Mouse (Mus musculus): ENCODE data around the gene Sh3bp1.

Gene Sh3bp1

GRCm38 (mm10) chr15:78899740-78900584 is at the start of gene Sh3bp1:
Gene Sh3bp1, plus strand, starts transcription at chr15:78899768.
- in situ Hi-C loops (cut with MboI, MseI) = no loop called here

- in situ Hi-C loops (cut with MboI, MseI) = loop anchor here (10.0 kb wide), 1 partner anchor 225 kb away; no protein-coding TSS in a partner anchor
These were observed 49.3 kb upstream of the Sh3bp1 start for GRCm38 (mm10) chr15:78850059-78850824.

DNA sequence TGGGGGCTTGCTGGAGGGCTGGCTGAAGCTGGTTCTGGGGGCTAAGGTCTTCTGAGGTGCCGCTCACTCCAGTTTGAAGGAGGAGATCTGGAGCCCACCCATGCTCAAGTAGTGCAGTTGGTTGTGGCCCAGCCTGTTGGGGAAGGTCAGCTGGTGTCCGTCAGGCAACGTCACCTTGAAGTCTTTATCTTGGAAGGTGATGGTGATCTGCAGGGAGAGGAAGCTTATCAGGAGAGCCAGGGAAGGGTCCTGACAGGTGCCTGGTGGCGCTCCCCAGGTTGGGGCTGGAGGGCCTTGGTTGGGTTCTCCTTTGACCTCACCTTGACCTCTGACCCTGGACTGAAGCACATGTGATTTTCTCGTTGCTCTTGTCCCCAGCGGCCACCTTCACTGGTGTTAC is 48.6 kb upstream of the Sh3bp1 start:
- in situ Hi-C loops (cut with MboI, MseI) = loop anchor here (10.0 kb wide), 1 partner anchor 226 kb away; no protein-coding TSS in a partner anchor

GRCm38 (mm10) chr15:78851505-78852153 is 47.9 kb upstream of the Sh3bp1 start:
- in situ Hi-C loops (cut with MboI, MseI) = loop anchor here (10.0 kb wide), 1 partner anchor 227 kb away; no protein-coding TSS in a partner anchor

DNA sequence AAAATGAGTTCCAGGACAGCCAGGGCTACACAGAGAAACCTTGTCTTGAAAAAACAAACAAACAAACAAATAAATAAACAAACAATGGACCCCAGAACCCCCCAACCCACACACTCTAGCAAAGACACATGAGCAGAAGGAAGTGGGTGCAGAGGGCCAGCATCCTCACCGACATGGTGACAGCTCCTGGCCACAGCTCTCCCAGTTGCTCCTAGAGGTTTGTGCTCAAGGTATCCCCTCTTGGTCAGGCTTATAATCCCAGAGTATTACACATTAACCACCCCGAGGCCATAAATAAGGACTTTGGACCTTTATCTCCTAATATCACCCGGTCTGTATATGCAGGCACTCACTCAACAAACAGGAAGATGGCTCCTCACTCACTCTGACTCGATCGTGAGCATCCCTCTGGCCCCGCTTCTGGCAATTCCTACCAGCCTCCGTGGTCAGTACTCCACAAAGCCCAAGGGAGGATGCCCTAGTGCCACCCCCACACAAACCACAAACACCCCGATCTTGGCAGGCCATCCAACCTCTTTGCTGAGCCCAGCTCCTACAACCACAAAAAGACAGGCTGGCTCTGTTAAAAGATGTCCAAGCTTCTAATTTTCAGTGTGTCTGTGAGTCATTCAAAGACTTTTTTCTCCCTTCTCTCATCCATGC is 44.1 kb upstream of the Sh3bp1 start, which contains the start of gene Lgals2:
TSS of gene Lgals2 (minus strand) at position 227 of the 663 bp plus-strand sequence.
- in situ Hi-C loops (cut with MboI, MseI) = loop anchor here (10.0 kb wide), 1 partner anchor 231 kb away; no protein-coding TSS in a partner anchor

- in situ Hi-C loops (cut with MboI, MseI) = loop anchor here (10.0 kb wide), 1 partner anchor 232 kb away; no protein-coding TSS in a partner anchor
These were observed 42.6 kb upstream of the Sh3bp1 start for GRCm38 (mm10) chr15:78857009-78857408.

DNA sequence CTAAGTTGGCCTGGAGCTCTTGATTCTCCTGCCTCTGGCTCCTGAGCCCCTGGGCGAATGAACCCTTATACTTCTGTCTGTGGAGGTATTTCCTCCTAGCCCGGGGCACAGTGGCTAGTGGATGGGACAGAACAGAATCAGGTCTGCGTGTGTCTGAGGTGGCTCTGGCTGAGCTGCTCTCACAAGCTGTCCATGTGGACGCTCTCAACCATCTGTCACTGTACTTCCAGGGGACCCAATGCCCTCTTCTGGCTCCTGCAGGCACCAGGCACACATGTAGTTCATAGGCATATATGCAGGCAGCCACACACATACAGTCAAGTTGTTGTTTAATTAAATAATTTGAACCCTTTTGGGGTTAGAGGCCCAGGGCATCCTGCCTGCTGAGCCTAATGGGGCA is 40.3 kb upstream of the Sh3bp1 start:
- in situ Hi-C loops (cut with MboI, MseI) = loop anchor here (10.0 kb wide), 1 partner anchor 235 kb away; no protein-coding TSS in a partner anchor

DNA sequence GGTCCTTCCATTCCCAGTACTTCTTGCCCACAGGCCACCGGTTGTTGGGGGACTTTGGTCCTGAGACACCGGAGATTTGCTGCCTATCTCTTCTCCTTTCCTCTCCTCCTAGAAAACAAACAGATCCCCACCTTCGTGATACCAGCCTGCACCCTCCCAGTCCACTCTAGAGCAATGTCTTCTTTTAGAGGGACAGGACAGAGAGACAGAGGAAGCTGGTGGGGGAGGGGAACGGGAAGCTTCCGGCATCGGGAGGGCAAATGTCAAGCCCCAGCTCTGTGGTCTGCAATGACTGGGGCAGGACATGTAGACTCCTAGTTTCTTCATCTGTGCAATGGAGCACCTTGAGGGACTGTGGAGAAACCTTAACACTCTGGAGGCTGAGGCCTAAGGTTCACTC is 39.9 kb upstream of the Sh3bp1 start:
- in situ Hi-C loops (cut with MboI, MseI) = loop anchor here (10.0 kb wide), 1 partner anchor 235 kb away; no protein-coding TSS in a partner anchor

DNA sequence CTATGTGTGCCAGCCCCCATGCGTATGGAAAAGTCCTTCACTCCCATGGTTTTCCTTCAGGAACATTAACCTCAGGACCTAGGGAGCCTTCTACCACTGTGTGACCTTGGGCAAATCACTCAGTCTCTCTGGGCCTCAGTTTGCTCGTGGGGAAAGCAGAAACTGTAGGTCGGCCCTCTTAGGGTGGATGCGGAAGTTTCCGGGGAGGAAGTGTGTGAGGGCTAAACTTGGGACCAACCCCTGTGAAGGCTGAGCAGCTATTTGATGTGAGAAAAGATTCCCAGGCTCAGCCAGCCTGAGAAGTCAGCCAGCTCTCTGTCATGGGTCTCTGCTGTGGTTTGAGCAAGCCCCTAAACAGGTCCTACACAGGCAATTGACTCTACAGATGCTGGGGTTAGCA is 37.3 kb upstream of the Sh3bp1 start:
- in situ Hi-C loops (cut with MboI, MseI) = no loop called here

DNA sequence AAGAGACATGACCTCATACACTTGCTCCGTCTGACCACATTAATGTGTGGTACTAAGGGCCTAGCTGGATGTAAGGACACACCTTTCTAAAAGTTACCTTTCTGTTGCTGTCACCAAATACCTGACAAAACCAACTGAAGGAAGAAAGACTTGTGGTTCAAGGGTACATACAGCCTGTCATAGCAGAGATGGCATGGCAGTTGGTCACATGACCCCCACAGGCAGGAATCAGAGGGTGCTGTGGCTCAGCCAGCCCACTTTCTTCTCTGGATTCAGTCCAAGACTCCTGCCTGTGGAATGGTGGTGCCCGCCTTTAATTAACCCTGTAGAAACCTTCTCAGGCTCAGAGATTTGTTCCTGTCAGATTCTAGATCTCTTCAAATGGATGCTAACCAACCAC is 36.4 kb upstream of the Sh3bp1 start:
- in situ Hi-C loops (cut with MboI, MseI) = no loop called here

DNA sequence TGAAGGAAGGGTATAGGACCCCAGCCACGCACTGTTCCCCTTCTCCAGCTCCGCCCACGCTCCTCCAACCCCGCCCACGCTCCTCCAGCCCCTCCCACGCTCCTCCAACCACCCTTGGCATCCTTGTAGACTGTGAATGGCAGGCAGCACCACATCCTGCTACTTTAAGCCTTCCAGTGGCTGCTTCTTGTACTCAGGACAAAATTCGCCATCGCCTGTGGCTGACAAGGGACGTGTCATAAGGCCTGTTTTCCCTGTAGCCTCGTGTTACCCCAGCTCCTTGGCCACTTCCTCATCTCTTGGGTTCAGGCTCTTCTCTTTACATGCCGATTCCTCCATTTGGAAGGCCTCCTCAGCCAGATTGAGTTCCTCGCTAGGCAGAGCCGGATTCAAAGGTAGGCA is 35.7 kb upstream of the Sh3bp1 start:
- in situ Hi-C loops (cut with MboI, MseI) = no loop called here

DNA sequence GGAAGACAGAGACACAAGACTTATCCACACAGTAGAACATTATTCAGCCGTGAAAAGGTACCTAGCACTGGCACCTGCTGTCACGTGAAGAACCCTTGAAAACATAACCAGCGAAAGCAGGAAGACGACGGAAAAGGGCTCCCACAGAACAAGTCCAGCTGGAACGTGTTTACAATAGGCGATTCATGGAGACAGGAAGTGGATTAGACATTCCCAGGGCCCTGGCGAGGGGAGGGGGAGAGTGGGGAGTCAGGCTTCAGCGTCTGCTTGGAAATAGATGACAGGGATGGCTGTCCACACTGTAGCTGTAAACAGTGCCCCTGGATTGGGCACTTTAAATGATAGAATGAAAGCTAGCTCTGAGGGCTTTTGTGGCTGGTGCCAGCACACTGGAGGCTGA is 31.2 kb upstream of the Sh3bp1 start:
- in situ Hi-C loops (cut with MboI, MseI) = no loop called here

DNA sequence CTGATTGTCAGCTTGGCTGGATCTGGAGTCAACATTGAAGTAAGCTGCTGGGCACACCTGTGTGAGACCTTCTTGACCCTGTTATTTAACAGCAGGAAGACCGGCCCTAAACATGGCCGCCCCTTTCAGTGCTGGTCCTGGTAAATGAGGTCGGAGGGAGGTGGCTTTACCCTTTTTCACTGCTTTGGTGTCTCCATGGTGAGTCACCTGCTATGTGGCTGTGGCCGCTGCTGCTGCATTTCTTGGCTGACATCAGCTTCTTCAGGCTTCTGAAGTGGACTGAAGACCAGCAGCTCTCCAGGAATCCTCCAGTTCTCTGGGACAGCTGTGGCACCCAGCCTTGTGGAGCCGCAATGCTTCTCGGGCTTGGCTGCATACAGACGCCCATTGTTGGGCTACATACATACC is 30.7 kb upstream of the Sh3bp1 start:
- in situ Hi-C loops (cut with MboI, MseI) = no loop called here

DNA sequence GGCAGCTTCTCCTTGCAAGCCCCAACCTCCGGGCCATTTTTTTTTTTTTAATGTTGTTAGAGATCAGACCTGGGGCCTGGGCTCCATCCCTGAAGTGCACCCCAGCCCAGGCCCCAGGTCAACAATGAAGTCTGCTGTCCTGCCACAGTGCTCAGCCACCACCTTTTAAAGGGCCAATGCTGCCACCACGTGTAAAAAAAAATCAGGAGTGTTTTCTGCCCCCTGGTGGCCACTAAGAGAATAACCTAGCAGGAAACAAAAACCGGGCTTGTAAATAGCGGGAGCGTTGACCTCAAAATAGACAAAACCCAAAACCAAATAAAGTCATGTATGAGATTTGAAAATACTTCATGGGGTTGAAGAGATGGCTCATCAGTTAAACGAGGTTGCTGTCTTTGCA is 29.8 kb upstream of the Sh3bp1 start:
- in situ Hi-C loops (cut with MboI, MseI) = no loop called here

DNA sequence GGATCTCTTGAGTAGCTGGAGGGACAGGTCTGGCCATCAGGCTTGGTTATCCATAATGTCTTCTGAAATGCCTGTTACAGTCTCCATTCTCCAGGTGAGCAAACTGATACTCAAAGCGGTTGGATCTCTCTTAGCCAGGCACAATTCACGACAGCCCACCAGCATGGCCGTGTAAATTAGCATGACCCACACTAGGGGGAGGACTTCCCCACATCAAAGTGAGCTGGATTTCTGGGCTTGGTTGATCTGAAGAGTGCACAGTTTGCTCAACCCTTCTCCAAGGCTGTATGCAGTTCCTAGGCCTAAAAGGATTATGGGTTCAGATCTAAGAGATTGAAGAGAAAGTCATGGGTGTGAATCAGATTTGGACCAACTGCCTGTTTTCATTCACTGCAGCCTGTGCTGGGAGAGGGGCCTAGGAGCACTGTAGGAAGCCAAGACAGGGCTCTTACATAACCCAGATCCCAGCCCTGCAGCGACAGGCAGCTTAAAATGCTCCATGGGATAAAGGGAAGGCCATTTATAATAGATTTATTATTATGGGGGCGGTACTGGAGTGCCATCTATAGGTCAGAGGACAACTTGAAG is 27.5 kb upstream of the Sh3bp1 start:
- in situ Hi-C loops (cut with MboI, MseI) = no loop called here

DNA sequence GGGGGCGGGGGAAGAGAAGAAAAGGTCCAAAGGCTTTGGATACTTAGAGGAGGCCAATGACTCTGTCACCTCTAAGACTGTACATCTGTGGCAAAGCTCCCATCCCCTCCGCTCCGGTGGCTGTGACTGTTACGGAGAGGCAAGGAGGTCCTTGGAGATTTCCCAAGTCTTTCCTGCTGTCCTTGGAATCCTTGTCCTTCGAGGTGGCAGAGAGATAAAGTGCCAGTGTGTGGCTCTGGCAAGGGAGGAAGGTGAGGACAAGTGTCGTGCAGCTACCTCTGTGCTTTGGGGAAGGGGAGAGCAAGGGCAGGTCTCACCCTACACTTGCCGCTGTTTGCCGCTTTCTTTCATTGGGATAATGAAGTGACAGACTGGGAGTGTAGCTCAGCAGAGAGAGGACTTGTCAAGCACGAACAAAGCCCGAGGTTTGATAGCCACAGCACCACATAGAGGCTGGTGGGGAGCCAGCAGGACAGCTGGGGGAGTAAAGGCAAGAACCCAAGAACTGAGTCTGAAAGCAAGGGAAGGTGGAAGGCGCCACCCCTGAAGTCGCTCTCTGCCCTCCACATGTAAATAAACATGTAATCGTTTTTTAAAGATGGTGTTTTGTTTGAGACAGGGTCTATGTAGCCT is 25.6 kb upstream of the Sh3bp1 start:
- in situ Hi-C loops (cut with MboI, MseI) = no loop called here

DNA sequence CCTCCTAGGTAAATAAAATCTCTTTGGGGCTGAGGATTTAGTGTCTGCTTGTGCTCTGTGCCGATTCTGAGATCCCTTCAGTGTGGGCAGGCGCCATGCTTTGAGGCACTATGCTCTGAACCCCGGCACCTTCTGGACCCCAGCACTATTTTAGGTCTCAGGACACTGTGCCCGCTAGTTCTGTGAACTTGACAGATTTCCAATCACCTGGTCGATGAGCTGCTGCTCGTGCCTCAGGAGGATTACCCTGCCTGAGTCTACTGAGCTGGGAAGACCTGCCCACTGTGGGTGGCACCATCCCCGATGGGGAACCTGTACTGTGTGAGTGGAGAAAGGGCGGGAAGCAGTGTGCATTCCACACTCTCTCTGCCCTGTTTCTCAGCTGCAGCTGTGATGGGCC is 24.6 kb upstream of the Sh3bp1 start:
- in situ Hi-C loops (cut with MboI, MseI) = no loop called here

DNA sequence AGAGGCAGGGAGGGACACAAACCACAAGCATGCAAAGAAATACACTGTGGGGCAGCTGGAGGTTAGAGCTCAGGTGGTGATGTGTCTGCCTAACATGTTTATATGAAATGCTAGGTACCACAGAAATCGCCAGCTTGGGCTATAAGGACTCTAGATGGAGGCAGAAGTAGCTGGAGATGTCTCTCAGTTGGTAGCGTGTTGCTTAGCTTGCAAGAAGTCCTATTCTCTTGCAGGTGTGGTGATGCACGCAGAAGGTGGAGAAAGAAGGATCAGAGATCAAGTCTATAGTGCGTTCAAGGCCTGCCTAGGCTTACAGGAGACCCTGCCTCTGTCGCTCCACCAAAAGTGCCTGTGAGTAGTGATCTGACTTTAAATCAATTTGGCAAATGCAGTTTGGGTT is 24.0 kb upstream of the Sh3bp1 start:
- in situ Hi-C loops (cut with MboI, MseI) = no loop called here

GRCm38 (mm10) chr15:78876258-78876696 is 23.3 kb upstream of the Sh3bp1 start:
- in situ Hi-C loops (cut with MboI, MseI) = no loop called here

Measured in T-helper 2 cell (primary cell).